Mouse (Mus musculus) forebrain, postnatal 0 days (tissue): ENCODE measurements around the gene Cdc26. TPM values are rescaled to one million over a fixed set of nuclear protein-coding genes. Genes with fewer than 3 reads are reported as not detected.

ENCODE experiments used
- ATAC-seq: fragments of 200-750 bp; cut with Nextera tagmentation; 2 replicates; pipeline ENCODE4 v1.8.0; 2017; ENCODE audit warnings: mild to moderate bottlenecking, moderate library complexity
- DNase-seq: peaks from one replicate; pipeline ENCODE4 v3.0.0-alpha.2; 2015
- H3K27ac ChIP-seq: fragments of 300-500 bp; sonication (generic); 2 replicates; pipeline ENCODE4 v1.5.1; 2014; ENCODE audit warnings: low read depth, mild to moderate bottlenecking, antibody characterized with exemption, low read length, moderate library complexity, mixed read lengths
- H3K27me3 ChIP-seq: fragments of 300-500 bp; sonication (generic); 2 replicates; pipeline ENCODE4 v1.6.1; 2014; ENCODE audit warnings: mild to moderate bottlenecking, low read length, mixed read lengths; ENCODE audit not compliant: insufficient read depth
- H3K36me3 ChIP-seq: fragments of 300-500 bp; sonication (generic); 2 replicates; pipeline ENCODE4 v1.6.1; 2014; ENCODE audit warnings: mild to moderate bottlenecking, moderate library complexity; ENCODE audit not compliant: insufficient read depth
- H3K4me1 ChIP-seq: fragments of 300-500 bp; sonication (generic); 2 replicates; pipeline ENCODE4 v1.6.1; 2014; ENCODE audit warnings: antibody characterized with exemption; ENCODE audit not compliant: insufficient read depth
- H3K4me2 ChIP-seq: fragments of 300-500 bp; sonication (generic); 2 replicates; pipeline ENCODE4 v1.6.1; 2014; ENCODE audit warnings: low read depth, mild to moderate bottlenecking, moderate library complexity
- H3K4me3 ChIP-seq: fragments of 300-500 bp; sonication (generic); 2 replicates; pipeline ENCODE4 v1.5.1; 2014; ENCODE audit warnings: low read depth, low read length, mixed read lengths
- H3K9ac ChIP-seq: fragments of 300-500 bp; sonication (generic); 2 replicates; pipeline ENCODE4 v1.6.1; 2014; ENCODE audit warnings: mild to moderate bottlenecking
- H3K9me3 ChIP-seq: fragments of 300-500 bp; sonication (generic); 2 replicates; pipeline ENCODE4 v1.6.1; 2016; ENCODE audit warnings: low read length
- CTCF ChIP-seq: sonication (generic); IDR thresholded peaks from 2 replicates; pipeline ENCODE4 v1.5.1; 2016; ENCODE audit warnings: antibody characterized with exemption, control low read depth, low read depth
- WGBS: fragments of 180-500 bp; shearing (Covaris S2); extraction: QIAGEN DNeasy Blood & Tissue Kit; methylation state at CpG from one replicate; pipeline ENCODE4 v1.1.7; 2014; 5-methylcytosine and 5-hydroxymethylcytosine counted together
- polyA plus RNA-seq: library from polyadenylated mRNA; unstranded; fragments of >200 nt; fragmentation: Nextera tagmentation; extraction: Ambion mirVana; gene quantifications from 2 replicates; pipeline ENCODE4 v1.2.1, GENCODE M21; 2015
- total RNA-seq: library from RNA; depleted of rRNA; stranded (reverse); fragments of >200 nt; gene quantifications from 2 replicates; pipeline ENCODE4 v1.2.3, GENCODE M21; 2014

Gene Cdc26
- total and polyA plus RNA-seq, 2 experiments from 2014 or later = 51.1 to 81.7 TPM

DNA sequence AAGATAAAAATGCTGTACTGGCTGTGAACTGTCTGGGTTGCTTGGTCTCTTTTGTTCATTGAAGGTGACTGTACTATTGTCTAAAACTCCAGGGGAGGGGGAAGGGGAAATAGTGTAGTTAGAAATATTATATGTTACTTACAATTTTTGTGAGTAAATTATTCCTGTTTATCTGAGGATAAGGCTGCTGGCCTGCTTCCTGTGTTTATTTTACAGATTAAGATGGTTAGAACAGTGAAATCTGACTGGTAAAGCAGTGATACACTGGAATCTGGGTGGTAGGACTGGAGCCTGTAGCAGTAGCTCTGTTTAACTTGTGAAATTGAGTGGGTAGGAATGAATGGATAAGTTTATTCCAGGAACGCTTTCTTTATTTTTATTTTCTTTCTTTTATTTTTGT is 46.4 kb downstream of the Cdc26 start:
- H3K4me3 ChIP-seq = peak overlapping the region; percentile 83
- H3K36me3 ChIP-seq = no peaks in the 10 kb centered on the region
- H3K9me3 ChIP-seq = no peaks in the 10 kb centered on the region
- 90% methylated on average over 1 of the region's 1 CpGs for WGBS
- H3K9ac ChIP-seq = no peak overlapping the region
- H3K4me1 ChIP-seq = peaks cover 13% of the 10 kb centered on the region; the same call in 1 of the 2 replicates
- H3K27me3 ChIP-seq = no peaks in the 10 kb centered on the region
- no peak for ATAC-seq
- H3K4me2 ChIP-seq = peak overlapping the region; percentile 9; the same call in 1 of the 2 replicates
- no peak for TF ChIP-seq CTCF
- no peak for DNase-seq
- no peak overlapping the region for H3K27ac ChIP-seq

DNA sequence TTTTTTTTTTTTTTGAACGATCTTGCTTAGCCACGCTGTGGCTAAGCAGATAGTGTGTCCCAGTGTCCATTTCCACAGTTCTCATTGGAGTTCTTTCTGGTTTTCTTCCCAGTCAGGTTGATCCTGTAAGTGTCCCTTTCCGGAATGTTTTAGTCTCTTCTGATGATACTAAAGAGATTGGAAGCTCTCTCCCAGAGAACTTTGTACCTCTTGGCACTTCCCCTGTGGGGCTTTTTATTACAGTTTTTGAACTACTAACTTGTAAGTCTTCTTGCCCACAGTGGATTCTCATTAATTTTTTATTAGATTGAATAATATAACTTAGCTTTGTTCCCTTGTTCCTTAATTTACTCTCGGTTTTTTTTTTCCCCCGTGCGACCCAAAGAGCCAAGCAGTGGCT is 46.9 kb downstream of the Cdc26 start:
- TF ChIP-seq CTCF = no peak
- ATAC-seq = no peak
- no peaks in the 10 kb centered on the region for H3K36me3 ChIP-seq
- H3K27me3 ChIP-seq = no peaks in the 10 kb centered on the region
- peak overlapping the region; percentile 84 for H3K4me2 ChIP-seq
- peaks cover 13% of the 10 kb centered on the region; the same call in 1 of the 2 replicates for H3K4me1 ChIP-seq
- DNase-seq = no peak
- 42% methylated on average over 6 of the region's 6 CpGs for WGBS
- peak overlapping the region; percentile 77 for H3K9ac ChIP-seq
- peak overlapping the region; percentile 83 for H3K4me3 ChIP-seq
- H3K9me3 ChIP-seq = no peaks in the 10 kb centered on the region
- no peak overlapping the region for H3K27ac ChIP-seq

DNA sequence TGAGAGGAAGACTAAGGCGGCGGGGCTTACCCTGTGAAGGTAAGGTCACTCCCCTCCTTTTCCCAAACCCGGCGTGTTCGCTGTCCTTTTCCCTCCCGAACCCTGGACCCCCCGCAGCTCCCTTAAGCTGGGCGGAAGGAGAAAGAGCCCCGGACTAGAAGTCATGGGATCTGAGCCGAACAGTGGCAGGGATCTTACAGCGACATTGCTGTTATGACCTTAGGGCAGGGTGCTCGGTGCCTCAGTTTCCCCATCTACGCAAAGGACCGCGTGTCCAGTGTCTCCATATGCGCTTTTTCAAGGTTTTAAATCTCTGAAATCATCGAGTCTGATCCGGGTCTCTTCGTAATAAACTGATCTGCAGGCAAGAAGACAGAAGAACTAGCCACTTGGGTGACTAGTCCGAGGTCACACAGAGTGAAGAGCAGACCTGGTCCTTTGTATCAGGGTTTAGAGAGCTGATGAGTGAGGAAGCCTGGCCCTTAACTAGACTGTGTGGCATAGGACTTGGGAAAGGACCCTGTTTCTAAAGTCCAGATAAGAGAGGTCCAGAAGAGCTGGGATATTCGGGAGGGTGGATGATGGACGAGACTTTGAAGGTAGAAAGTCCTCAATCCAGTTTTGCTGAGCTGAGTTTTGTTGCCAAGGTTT is 47.5 kb downstream of the Cdc26 start:
- under 1% methylated on average over 22 of the region's 22 CpGs for WGBS
- no peaks in the 10 kb centered on the region for H3K27me3 ChIP-seq
- no peaks in the 10 kb centered on the region for H3K36me3 ChIP-seq
- DNase-seq (no peak), ATAC-seq (no peak; the same call in 1 of the 2 replicates)
- H3K4me1 ChIP-seq = peaks cover 13% of the 10 kb centered on the region; the same call in 1 of the 2 replicates
- H3K9me3 ChIP-seq = no peaks in the 10 kb centered on the region
- H3K4me3 ChIP-seq = peak overlapping the region; percentile 83
- peak overlapping the region; percentile 84 for H3K4me2 ChIP-seq
- peak overlapping the region; percentile 62; the same call in 1 of the 2 replicates for H3K27ac ChIP-seq
- H3K9ac ChIP-seq = peak overlapping the region; percentile 77
- no peak for TF ChIP-seq CTCF

DNA sequence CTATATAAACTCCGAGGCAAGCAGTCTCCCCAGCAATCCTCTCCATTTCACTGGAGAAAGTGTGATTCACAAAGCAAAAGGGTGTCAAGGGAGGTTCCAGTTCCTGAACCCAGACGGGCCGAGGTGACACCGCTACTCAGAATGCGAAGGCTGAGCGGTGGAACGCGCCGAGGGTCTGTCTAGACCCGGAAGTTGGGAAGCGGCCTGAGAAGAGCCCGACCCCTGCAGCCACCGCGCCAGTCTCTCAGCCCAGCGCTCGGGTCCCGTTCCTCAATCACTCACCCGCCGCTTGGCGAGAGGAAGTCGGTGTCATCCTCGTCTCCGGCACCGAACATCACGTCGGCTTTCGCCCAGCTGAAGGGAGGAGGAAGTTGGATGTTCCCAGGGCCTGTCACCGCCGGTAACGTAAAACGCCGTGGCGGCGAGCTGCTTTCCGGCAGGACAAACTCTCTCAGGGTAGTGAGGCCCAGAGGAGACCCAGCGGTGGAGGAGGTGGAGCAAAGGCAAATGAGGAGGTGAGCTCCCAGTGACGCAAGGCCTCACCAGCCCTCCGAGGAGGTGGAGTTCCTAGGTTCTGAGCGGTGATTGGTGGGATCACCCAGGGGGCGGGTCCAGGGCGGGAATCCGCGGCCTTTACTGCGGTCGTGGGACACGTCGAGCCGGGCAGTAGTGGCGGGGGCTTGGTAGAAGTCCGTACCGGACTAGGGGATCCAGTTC is 48.2 kb downstream of the Cdc26 start, which contains the start of the genes Fkbp15 and Slc31a1:
TSS of gene Fkbp15 (minus strand) at position 461 of the 717 bp plus-strand sequence.
TSS of gene Slc31a1 (plus strand) at position 640 of the 717 bp plus-strand sequence.
- H3K9me3 ChIP-seq = no peaks in the 10 kb centered on the region
- TF ChIP-seq CTCF = no peak
- peak within 1 kb of the TSS; percentile 77 for H3K9ac ChIP-seq
- ATAC-seq (peak; percentile 100), DNase-seq (peak; percentile 97)
- H3K36me3 ChIP-seq = no peaks in the 10 kb centered on the region
- H3K4me2 ChIP-seq = peak within 1 kb of the TSS; percentile 84
- H3K27ac ChIP-seq = peak within 1 kb of the TSS; percentile 88
- H3K4me1 ChIP-seq = peaks cover 13% of the 10 kb centered on the region; the same call in 1 of the 2 replicates
- H3K4me3 ChIP-seq = peak within 1 kb of the TSS; percentile 83
- under 1% methylated on average over 51 of the region's 51 CpGs for WGBS
- no peaks in the 10 kb centered on the region for H3K27me3 ChIP-seq

DNA sequence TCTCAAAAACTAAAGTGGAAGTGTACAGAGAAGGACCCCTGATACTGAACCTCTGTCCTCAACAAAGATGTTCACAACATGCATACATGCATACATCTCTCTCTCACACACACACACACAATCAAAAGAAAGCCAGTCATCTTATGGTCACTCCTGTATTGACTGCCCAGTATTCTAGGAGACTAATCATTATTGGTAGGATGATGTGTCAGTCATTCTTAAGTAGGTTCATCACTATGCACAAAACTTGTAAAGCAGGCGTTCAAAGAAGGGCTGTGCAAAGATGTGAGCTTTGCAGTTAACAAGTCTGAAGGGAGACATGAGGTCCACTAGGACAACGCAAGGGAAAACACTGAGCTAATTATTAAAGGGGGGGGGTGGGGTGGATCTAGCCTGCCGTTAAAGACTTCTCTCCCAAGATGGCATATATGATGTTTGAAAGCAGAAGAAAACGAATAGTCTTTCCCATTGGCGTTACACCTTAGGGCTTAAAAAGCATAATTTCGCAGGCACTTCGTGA is 49.1 kb downstream of the Cdc26 start:
- H3K36me3 ChIP-seq = no peaks in the 10 kb centered on the region
- H3K27ac ChIP-seq = peak overlapping the region; percentile 88
- no peaks in the 10 kb centered on the region for H3K9me3 ChIP-seq
- peak overlapping the region; percentile 84 for H3K4me2 ChIP-seq
- peak overlapping the region; percentile 77 for H3K9ac ChIP-seq
- WGBS = 51% methylated on average over 7 of the region's 7 CpGs
- no peaks in the 10 kb centered on the region for H3K27me3 ChIP-seq
- peaks cover 13% of the 10 kb centered on the region; the same call in 1 of the 2 replicates for H3K4me1 ChIP-seq
- TF ChIP-seq CTCF = no peak
- DNase-seq (no peak), ATAC-seq (no peak)
- peak overlapping the region; percentile 83 for H3K4me3 ChIP-seq

DNA sequence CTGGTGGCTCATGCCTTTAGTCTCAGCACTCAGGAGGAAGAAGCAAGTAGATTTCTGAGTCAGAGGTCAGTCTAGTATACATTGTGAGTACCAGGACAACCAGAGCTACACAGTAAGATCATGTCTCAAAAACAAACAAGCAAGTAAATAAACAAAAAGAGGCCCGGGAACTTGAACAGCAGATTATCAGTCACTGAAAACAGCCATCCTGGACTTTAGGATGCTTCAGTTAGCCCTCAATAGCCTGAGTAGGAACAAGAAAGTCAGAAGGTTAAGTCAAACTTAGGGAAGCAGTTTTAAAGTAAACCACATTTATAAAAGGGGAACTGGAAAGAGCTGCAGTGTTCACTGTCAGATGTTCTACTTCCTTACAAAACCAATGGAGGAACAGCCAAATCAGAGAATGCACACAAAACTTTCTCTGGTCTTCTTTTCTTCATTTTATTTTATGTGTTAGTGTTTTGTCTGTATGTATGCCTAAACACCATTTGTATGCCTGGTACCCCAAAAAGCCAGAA is 50.8 kb downstream of the Cdc26 start:
- Histone ChIP-seq H3K4me1 (peaks cover 13% of the 10 kb centered on the region; the same call in 1 of the 2 replicates), H3K36me3 (no peaks in the 10 kb centered on the region), H3K27me3 (no peaks in the 10 kb centered on the region), H3K27ac (no peak overlapping the region), H3K4me3 (no peak overlapping the region), H3K9me3 (no peaks in the 10 kb centered on the region), H3K4me2 (no peak overlapping the region), H3K9ac (no peak overlapping the region)
- ATAC-seq (no peak), DNase-seq (no peak)
- WGBS = 91% methylated on average over 1 of the region's 1 CpGs
- no peak for TF ChIP-seq CTCF
